Mouse (Mus musculus) heart, embryonic 14.5 days (tissue): ENCODE data around the gene Ppa2. TPM values are rescaled to one million over a fixed set of nuclear protein-coding genes. Genes with fewer than 3 reads are reported as not detected.

ENCODE experiments used
- ATAC-seq: fragments of 200-750 bp; cut with Nextera tagmentation; 2 replicates; pipeline ENCODE4 v1.8.0; 2017; ENCODE audit warnings: low read depth, moderate TSS enrichment; ENCODE audit not compliant: insufficient number of reproducible peaks, insufficient read depth, low FRiP score
- H3K27ac ChIP-seq, 2 experiments: fragments of 200-500 bp in 1 of 2; fragments of 300-500 bp in 1 of 2; sonication (generic) in 1 of 2; replicated peaks in 1 of 2; 2 replicates each; pipeline ENCODE4 v1.5.1; 2012 to 2014; ENCODE audit warnings: low read depth in 2 of 2, low read length in 2 of 2, control low read depth in 1 of 2, mild to moderate bottlenecking in 1 of 2, mixed read lengths in 1 of 2; ENCODE audit not compliant: control insufficient read depth in 1 of 2, insufficient read depth in 1 of 2
- H3K27me3 ChIP-seq: fragments of 300-500 bp; sonication (generic); 2 replicates; pipeline ENCODE4 v1.6.1; 2014; ENCODE audit warnings: mild to moderate bottlenecking, low read length, control low read depth; ENCODE audit not compliant: control insufficient read depth, insufficient read depth
- H3K36me3 ChIP-seq: fragments of 300-500 bp; sonication (generic); 2 replicates; pipeline ENCODE4 v1.6.1; 2014; ENCODE audit warnings: mild to moderate bottlenecking, control low read depth, low read length, mixed read lengths; ENCODE audit not compliant: control insufficient read depth, insufficient read depth
- H3K4me1 ChIP-seq, 2 experiments: fragments of 200-500 bp in 1 of 2; fragments of 300-500 bp in 1 of 2; sonication (generic) in 1 of 2; 2 replicates each; pipeline ENCODE4 v1.6.1; 2012 to 2014; ENCODE audit warnings: low read length in 2 of 2, control low read depth in 1 of 2, mixed read lengths in 1 of 2; ENCODE audit not compliant: control insufficient read depth in 2 of 2, insufficient read depth in 2 of 2
- H3K4me2 ChIP-seq: fragments of 300-500 bp; sonication (generic); 2 replicates; pipeline ENCODE4 v1.6.1; 2014; ENCODE audit warnings: mild to moderate bottlenecking, low read length
- H3K4me3 ChIP-seq, 2 experiments: fragments of 200-500 bp in 1 of 2; fragments of 300-500 bp in 1 of 2; sonication (generic) in 1 of 2; 2 replicates each; pipeline ENCODE4 v1.5.1; 2012 to 2014; ENCODE audit warnings: low read length in 2 of 2, mild to moderate bottlenecking in 2 of 2, control low read depth in 1 of 2, low read depth in 1 of 2, moderate library complexity in 1 of 2; ENCODE audit not compliant: control insufficient read depth in 1 of 2, insufficient read depth in 1 of 2
- H3K9ac ChIP-seq: fragments of 300-500 bp; sonication (generic); 2 replicates; pipeline ENCODE4 v1.6.1; 2014; ENCODE audit warnings: mild to moderate bottlenecking, low read length
- H3K9me3 ChIP-seq: fragments of 300-500 bp; sonication (generic); 2 replicates; pipeline ENCODE4 v1.6.1; 2016; ENCODE audit warnings: low read length, control low read depth; ENCODE audit not compliant: control insufficient read depth
- WGBS: fragments of 180-500 bp; shearing (Covaris S2); extraction: QIAGEN DNeasy Blood & Tissue Kit; methylation state at CpG from one replicate; pipeline ENCODE4 v1.1.7; 2014; 5-methylcytosine and 5-hydroxymethylcytosine counted together
- polyA plus RNA-seq: library from polyadenylated mRNA; unstranded; fragments of >200 nt; fragmentation: Nextera tagmentation; extraction: Ambion mirVana; gene quantifications from 2 replicates; pipeline ENCODE4 v1.2.1, GENCODE M21; 2014

The Ppa2 gene
- polyA plus RNA-seq, 1 experiment from 2014 or later, result 145 TPM

- no peak for ATAC-seq
- no peaks in the 10 kb centered on the region for H3K27me3 ChIP-seq
Observed at GRCm38 (mm10) chr3:133389803-133390387, 80.0 kb downstream of the Ppa2 start.

DNA sequence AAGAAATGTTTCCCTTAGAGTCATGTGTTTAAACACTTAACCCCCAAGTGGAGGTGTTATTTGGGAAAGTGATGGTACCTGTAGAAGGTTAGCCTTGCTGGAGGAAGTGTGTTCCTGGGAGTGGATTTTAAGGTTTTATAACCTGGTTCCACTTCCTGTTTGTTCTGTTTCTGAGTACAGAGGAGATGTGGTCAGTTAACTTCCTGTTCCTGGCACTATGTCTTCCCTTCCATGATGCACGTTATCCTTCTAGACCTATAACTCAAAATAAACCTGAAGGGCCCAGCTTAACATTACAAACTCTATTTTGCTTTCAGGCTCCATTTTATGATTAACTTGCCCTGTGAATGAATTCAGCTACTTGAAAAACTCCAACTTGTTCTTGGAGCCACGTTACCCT, 84.6 kb downstream of the Ppa2 start:
- no peak overlapping the region for H3K9ac ChIP-seq
- H3K36me3 ChIP-seq, result no peaks in the 10 kb centered on the region
- H3K4me2 ChIP-seq, result no peak overlapping the region
- H3K27me3 ChIP-seq, result no peaks in the 10 kb centered on the region
- no peaks in the 10 kb centered on the region for H3K9me3 ChIP-seq
- H3K27ac ChIP-seq, result no peak overlapping the region
- WGBS, result 76% methylated on average over 2 of the region's 2 CpGs
- ATAC-seq, result no peak
- no peak overlapping the region for H3K4me3 ChIP-seq
- H3K4me1 ChIP-seq, result no peaks in the 10 kb centered on the region

More at GRCm38 (mm10) chr3:133389803-133390387, 80.0 kb downstream of the Ppa2 start:
- Histone ChIP-seq H3K4me2 (no peak overlapping the region), H3K4me1 (no peaks in the 10 kb centered on the region), H3K36me3 (no peaks in the 10 kb centered on the region), H3K4me3 (no peak overlapping the region), H3K9me3 (no peaks in the 10 kb centered on the region), H3K27ac (no peak overlapping the region), H3K9ac (no peak overlapping the region)
- 88% methylated on average over 10 of the region's 10 CpGs for WGBS

GRCm38 (mm10) chr3:133403849-133404248, 93.9 kb downstream of the Ppa2 start:
- no peaks in the 10 kb centered on the region for H3K36me3 ChIP-seq
- H3K27ac ChIP-seq, result no peak overlapping the region
- WGBS, result 74% methylated on average over 4 of the region's 4 CpGs
- H3K4me2 ChIP-seq, result no peak overlapping the region
- no peaks in the 10 kb centered on the region for H3K27me3 ChIP-seq
- no peak overlapping the region for H3K9ac ChIP-seq
- H3K9me3 ChIP-seq, result no peaks in the 10 kb centered on the region
- no peak overlapping the region for H3K4me3 ChIP-seq
- ATAC-seq, result no peak
- no peaks in the 10 kb centered on the region for H3K4me1 ChIP-seq

DNA sequence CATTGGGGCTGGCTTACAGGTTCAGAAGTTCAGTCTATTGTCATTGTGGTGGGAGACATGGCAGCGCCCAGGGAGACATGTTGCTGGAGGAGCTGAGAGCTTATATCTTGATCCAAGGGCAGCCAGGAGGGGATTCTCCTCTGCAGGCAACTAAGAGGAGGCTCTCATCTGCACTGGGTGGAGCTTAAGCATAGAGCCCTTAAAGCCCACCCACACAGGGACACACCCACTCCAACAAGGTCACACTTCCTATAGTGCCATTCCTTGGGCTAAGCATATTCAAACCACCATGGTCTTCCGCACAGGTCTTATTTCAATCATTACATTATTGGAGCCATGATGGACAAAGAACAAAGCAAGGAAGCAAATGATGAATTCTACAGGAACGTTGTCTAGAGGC, 95.7 kb downstream of the Ppa2 start:
- ATAC-seq, result no peak
- 79% methylated on average over 3 of the region's 3 CpGs for WGBS
- Histone ChIP-seq H3K27me3 (no peaks in the 10 kb centered on the region), H3K9ac (no peak overlapping the region), H3K4me3 (no peak overlapping the region), H3K9me3 (no peaks in the 10 kb centered on the region), H3K36me3 (no peaks in the 10 kb centered on the region), H3K4me1 (no peaks in the 10 kb centered on the region), H3K4me2 (no peak overlapping the region), H3K27ac (no peak overlapping the region)

GRCm38 (mm10) chr3:133406248-133406647, 96.3 kb downstream of the Ppa2 start:
- H3K4me2 ChIP-seq, result no peak overlapping the region
- no peak for ATAC-seq
- WGBS, result 78% methylated on average over 5 of the region's 5 CpGs

GRCm38 (mm10) chr3:133411123-133411675, 101.3 kb downstream of the Ppa2 start:
- 72% methylated on average over 4 of the region's 4 CpGs for WGBS
- H3K4me1 ChIP-seq, result no peaks in the 10 kb centered on the region
- no peaks in the 10 kb centered on the region for H3K27me3 ChIP-seq
- no peak overlapping the region for H3K4me2 ChIP-seq
- H3K4me3 ChIP-seq, result no peak overlapping the region
- H3K27ac ChIP-seq, result no peak overlapping the region
- H3K9me3 ChIP-seq, result no peaks in the 10 kb centered on the region
- H3K36me3 ChIP-seq, result no peaks in the 10 kb centered on the region
- no peak overlapping the region for H3K9ac ChIP-seq
- ATAC-seq, result no peak

More at GRCm38 (mm10) chr3:133406248-133406647, 96.3 kb downstream of the Ppa2 start:
- no peak overlapping the region for H3K4me3 ChIP-seq
- no peaks in the 10 kb centered on the region for H3K4me1 ChIP-seq
- H3K36me3 ChIP-seq, result no peaks in the 10 kb centered on the region
- no peak overlapping the region for H3K27ac ChIP-seq
- no peak overlapping the region for H3K9ac ChIP-seq
- H3K9me3 ChIP-seq, result no peaks in the 10 kb centered on the region
- H3K27me3 ChIP-seq, result no peaks in the 10 kb centered on the region

GRCm38 (mm10) chr3:133411768-133412167, 101.9 kb downstream of the Ppa2 start:
- H3K4me1 ChIP-seq, result no peaks in the 10 kb centered on the region
- no peaks in the 10 kb centered on the region for H3K36me3 ChIP-seq
- no peak overlapping the region for H3K27ac ChIP-seq
- 90% methylated on average over 8 of the region's 8 CpGs for WGBS
- H3K9ac ChIP-seq, result no peak overlapping the region
- H3K4me3 ChIP-seq, result no peak overlapping the region
- no peak overlapping the region for H3K4me2 ChIP-seq
- ATAC-seq, result no peak
- H3K9me3 ChIP-seq, result no peaks in the 10 kb centered on the region
- no peaks in the 10 kb centered on the region for H3K27me3 ChIP-seq

- H3K27me3 ChIP-seq, result no peaks in the 10 kb centered on the region
- H3K27ac ChIP-seq, result no peak overlapping the region
- 80% methylated on average over 4 of the region's 4 CpGs for WGBS
Observed at GRCm38 (mm10) chr3:133414747-133415146, 104.8 kb downstream of the Ppa2 start.

More at GRCm38 (mm10) chr3:133414747-133415146, 104.8 kb downstream of the Ppa2 start:
- no peak for ATAC-seq
- H3K4me1 ChIP-seq, result no peaks in the 10 kb centered on the region
- H3K4me2 ChIP-seq, result no peak overlapping the region
- H3K9me3 ChIP-seq, result no peaks in the 10 kb centered on the region
- H3K9ac ChIP-seq, result no peak overlapping the region
- H3K36me3 ChIP-seq, result no peaks in the 10 kb centered on the region
- H3K4me3 ChIP-seq, result no peak overlapping the region
